Mouse (Mus musculus): ENCODE measurements around the gene Rpp25l.
"Not testable (repeated sequence)": the region's sequence is repeated elsewhere in the genome, so short reads cannot be mapped to it uniquely, and the experiment has no call there.

Gene Rpp25l

DNA sequence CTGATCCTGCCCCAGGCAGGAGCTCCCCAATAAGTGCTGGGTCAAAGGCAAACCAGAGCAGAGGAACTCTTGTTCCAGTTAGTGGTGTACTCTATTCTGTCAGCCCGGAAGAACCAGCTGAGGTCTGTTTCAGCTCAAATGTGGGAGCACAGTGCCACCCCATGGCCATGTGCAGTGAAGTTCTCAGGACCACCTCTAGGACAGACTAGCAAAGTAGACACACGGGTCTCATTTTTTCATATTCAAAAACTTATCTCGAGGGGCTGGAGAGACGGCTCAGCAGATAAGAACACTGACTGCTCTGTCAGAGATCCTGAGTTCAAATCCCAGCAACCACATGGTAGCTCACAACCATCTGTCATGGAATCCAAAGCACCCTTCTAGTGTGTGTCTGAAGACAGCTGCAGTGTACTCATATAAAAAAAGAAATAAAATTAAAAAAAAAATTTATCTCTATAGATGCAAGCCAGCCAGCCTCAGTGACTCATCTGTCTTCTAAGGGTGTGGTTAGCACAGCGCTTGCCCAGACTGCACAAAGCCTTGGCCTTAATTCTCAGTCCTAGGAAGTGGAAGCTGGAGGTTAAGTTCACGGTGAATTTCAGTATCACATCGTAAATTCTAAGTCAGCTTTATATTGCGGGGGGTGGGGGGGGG is 24.4 kb upstream of the Rpp25l start:
- peak; percentile 77 for DNase-seq (ENCODE audit: low read depth, low spot score)

DNA sequence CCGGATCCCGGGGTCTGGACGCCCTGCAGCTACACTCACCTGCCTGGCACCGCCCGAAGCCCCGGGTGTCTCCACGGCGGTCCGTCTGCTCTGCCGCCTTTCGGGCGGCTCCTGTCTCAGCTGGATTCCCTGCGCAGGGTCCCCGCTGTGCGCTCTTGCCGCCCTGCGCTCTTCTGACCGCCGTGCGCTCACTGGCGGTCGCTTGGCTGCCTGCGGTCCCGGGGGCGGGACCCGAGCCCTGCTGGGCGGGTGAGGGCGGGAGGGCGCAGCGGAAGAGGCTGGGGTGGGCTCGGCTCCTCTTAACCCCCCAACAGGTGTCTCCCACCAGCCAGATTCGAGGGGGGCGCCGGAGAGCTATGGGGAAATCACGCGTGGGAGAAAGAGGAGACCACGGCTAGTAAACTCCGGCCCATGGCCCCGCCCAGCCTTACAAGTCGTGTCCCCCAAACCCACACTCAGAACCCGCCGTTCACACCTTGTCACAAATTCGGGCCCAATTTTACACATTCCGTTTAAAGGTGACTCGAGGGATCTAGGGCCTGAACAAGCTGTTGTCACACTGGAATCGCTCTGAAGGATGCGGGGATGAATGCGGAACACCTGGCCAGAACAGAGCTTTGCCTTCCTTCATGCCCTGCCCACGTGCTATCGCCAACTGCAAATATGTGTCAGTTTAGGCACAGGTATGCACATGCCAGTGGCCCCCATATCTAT is 17.9 kb upstream of the Rpp25l start, which contains the start of gene Arid3c:
Arid3c (minus strand) TSS at position 91 of the 714 bp plus-strand sequence.
- peak; percentile 54 for DNase-seq (ENCODE audit: low read depth, low spot score)

GRCm38 (mm10) chr4:41726826-41727621 is 13.7 kb upstream of the Rpp25l start:
- DNase-seq (ENCODE audit: low read depth, low spot score), result peak; percentile 53

DNA sequence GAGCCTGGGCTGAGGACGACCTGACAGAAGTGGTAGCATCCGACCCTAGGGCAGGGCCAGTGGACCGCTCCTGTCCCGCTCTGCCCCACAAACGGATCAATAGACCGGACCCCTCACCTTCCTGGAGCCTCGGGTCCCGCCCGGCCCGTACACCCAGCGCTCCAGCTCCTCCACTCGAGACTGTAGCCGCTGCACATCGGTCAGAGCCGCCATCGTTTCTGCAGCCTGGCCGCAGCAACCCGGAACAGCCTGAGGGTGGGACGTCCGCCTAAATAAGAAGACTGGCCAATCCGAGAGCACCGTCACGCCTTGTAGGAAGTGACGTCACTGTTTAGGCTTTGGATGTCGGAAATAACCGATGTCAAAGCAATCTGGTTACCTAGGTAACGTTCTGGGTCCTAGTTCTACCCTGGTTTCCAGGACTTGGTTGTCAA is 9.6 kb upstream of the Rpp25l start, which contains the start of gene Dctn3:
Dctn3 (minus strand) TSS at position 253 of the 434 bp plus-strand sequence.
- DNase-seq (ENCODE audit: low read depth, low spot score), result peak; percentile 96

GRCm38 (mm10) chr4:41716834-41717233 is 3.5 kb upstream of the Rpp25l start:
- no peak for DNase-seq (ENCODE audit: low read depth, low spot score)

- DNase-seq (ENCODE audit: low read depth, low spot score), result no peak
These were observed 2.3 kb upstream of the Rpp25l start for GRCm38 (mm10) chr4:41715596-41715995.

DNA sequence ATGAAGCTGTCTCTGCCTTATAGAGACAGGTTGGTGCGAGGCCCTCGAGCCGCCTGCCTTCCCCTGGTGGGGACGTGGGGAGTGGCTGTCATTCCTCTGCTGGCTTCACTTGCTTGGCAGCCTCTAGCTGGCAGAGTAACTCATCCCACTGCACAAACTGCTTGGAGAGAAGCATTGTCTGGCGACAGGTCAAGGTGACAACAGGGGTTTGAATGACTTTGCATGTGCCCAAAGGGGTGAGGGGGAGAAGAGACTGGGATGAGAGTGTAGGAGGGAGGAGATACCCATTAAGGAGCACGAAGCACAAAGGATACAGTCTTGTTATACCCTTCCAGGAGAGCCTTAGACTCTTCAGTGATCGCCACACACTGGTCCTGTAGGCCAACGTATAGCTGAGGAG is 1.7 kb upstream of the Rpp25l start:
- no peak for DNase-seq (ENCODE audit: low read depth, low spot score)

DNA sequence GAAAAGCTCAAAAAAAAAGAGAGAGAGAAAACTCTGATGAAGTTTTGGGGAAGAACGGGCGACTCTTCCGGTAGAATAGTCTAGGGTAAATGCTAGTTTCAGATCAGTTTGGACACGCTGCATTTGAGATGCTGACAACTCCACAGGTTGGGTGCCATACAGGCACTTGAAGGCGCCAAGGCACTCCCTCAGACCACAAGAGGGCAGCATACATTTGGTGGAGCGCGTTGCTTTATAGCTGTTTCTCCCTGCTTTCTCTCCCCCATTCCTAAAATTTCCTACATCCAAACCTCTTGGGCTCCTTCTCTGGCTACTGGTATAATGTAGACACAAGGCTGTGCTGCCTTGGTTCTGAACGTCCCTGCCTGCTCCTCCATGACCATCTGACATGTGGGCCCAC is 942 bp upstream of the Rpp25l start:
- peak; percentile 77 for DNase-seq (ENCODE audit: low read depth, low spot score)

- no peak for DNase-seq (ENCODE audit: low read depth, low spot score)
These were observed 725 bp downstream of the Rpp25l start for GRCm38 (mm10) chr4:41712421-41713196.

DNA sequence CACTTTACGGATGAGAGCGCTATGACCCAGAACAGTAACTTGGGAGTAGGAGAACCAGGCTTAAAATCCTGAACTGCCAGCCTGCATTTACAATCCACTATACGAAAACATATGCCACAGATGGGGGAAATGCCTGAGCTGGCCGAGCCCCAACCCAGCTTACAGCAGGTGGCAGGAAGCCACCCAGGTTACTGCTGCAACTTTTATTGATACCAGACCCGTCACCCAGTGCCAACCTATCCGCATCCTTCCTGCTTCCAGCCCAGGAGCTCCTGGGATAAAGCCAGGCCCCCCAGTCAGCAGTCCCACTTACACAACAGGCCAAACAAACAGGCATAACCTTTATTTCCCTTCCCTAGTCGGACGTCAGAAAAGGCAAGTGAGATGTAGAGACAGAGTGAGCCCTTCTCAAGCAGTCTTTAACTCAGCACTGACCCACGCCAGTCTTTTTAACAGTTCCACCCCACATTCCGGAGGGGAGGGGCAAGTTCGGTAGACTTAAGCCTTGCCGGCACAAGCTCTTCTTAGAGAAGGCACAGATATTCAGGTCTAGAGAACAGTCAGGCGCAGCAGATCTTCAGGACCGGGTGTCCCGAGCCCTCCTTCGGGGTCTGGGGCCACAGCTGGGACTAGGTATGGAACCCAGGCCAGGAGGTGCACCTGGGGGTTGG is 1.5 kb downstream of the Rpp25l start:
- DNase-seq (ENCODE audit: low read depth, low spot score), result no peak

GRCm38 (mm10) chr4:41710229-41710628 is 3.1 kb downstream of the Rpp25l start:
- DNase-seq (ENCODE audit: low read depth, low spot score), result no peak

GRCm38 (mm10) chr4:41708192-41708745 is 5.1 kb downstream of the Rpp25l start:
- peak; percentile 77 for DNase-seq (ENCODE audit: low read depth, low spot score)

DNA sequence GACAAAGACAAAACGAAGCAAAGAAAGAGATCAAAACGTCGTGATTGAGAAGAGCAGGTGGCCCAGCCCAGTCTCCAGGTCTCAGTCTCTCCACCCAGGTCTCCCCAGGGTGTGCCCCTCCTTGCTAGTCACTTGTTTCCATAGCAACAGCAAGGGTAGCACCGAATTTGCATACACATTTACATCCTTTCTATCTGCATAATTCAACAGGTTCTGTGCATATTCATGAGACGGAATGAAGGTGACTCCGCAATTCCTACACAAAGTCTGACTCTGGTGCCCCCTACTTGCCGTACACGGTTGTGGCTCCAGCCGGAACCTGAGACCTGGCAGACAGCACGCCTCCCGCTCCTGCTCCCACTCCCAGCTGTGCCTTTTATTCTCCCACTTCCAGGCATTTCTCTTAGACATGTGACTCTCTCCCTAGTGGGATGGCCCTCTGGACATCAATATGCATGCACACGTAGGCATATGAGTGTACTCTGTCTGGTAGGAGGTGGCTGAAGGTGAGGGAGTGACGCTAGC is 6.3 kb downstream of the Rpp25l start:
- DNase-seq (ENCODE audit: low read depth, low spot score), result peak; percentile 89

- no peak for DNase-seq (ENCODE audit: low read depth, low spot score)
These were observed 7.2 kb downstream of the Rpp25l start for GRCm38 (mm10) chr4:41705922-41706754.

GRCm38 (mm10) chr4:41704651-41705050 is 8.7 kb downstream of the Rpp25l start:
- DNase-seq (ENCODE audit: low read depth, low spot score), result no peak

DNA sequence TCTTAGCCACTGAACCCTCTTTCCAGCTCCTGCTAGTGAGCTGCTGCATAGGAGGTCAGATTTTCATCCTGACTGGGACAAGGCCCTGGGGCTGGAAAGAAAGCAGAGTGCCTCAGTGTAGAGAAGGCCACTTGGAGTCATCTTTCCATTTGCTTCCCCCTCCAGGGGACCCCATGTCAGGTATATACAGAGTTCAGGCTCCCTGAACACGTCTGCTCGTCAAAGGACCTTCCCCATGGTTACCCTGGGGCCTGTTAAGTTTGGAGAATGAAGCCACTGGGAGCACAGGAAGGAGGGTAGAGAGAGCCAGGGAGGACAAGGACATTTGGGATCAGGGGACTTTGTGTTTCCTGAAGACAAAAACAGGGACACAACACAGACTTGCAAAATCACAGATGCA is 11.1 kb downstream of the Rpp25l start:
- not testable (repeated sequence) for DNase-seq (ENCODE audit: low read depth, low spot score)

DNA sequence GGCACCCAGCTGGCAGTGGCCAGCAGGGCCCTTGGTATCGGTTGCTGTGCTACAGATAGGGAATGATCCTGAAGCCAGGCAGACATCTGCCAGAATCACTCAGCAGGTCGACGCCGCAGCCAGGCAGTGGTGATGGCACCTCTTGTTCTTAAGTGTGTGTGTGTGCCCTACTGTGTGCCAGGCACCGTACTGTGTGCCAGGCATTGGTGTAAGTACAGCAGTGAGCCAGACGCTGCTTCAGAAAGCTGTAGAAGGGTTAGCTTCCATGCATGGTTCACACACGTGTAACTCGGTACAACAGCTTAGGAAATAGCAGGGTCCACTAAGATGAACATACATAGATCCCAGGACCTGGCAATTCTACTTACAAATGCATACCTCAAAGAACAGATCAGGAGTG is 13.1 kb downstream of the Rpp25l start:
- DNase-seq (ENCODE audit: low read depth, low spot score), result not testable (repeated sequence)

DNA sequence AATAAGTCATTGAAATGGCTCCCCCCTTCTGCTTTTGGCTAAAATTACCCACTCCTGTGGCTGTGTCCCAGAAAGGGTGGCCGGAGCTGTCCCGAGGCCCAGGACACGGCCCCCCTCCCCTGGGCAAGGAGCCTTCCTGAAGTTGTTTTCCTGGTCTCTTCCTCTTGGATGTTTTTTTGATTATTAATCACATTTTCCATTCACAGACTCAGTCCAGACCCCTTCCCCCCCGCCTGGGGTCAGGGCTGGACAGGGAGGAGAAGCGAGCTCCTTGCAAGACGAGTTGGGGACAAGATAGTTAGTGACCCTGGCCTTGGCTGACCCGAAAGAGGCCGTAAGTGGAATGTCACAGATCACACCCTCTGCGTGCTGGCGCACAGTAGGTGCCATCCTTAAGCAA is 13.6 kb downstream of the Rpp25l start, which contains the start of gene Il11ra1:
Il11ra1 (plus strand) TSS at position 207 of the 400 bp plus-strand sequence.
- not testable (repeated sequence) for DNase-seq (ENCODE audit: low read depth, low spot score)

DNA sequence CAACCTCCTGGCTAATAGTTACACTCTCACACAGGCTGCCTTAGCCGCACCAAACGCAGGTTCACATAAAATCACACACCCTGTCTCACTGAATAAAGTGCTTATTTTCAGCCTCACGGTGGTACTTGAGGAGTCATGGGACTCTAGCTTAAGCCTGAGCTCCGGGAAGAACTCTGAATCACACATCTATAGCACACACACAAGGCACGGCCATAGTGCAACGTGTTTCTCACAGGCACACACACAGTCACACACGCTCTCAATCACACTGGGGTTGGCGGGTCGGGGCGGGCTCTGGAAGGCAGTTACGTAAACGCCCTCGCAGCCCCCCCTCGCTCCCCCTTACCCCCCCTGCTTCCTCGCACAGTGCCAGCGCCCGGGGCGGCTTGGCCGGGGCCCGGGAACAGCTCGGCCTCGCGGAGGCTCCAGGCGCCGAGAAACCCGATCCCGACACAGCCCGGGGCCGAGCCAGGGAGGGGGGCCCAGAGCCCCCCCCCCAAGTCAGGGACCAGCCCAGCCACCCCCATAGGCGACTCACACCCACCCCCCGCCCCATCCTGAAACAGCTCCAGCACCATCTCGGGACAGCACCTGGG is 14.8 kb downstream of the Rpp25l start:
- DNase-seq (ENCODE audit: low read depth, low spot score), result not testable (repeated sequence)
